Mouse (Mus musculus) ES-Bruce4 (cell line): ENCODE results near the gene Ptpn14.

ENCODE experiments used
- CTCF ChIP-seq: IDR thresholded peaks from one replicate; pipeline ENCODE4 v1.8.1; 2011; ENCODE audit warnings: low read depth, low read length
- EP300 ChIP-seq: IDR thresholded peaks from 2 replicates; pipeline ENCODE4 v1.6.1; 2011; ENCODE audit warnings: low read depth, low read length; ENCODE audit not compliant: insufficient read depth
- POLR2A ChIP-seq: IDR thresholded peaks from one replicate; pipeline ENCODE4 v1.8.1; 2011; ENCODE audit warnings: low read length; ENCODE audit not compliant: insufficient read depth

DNA sequence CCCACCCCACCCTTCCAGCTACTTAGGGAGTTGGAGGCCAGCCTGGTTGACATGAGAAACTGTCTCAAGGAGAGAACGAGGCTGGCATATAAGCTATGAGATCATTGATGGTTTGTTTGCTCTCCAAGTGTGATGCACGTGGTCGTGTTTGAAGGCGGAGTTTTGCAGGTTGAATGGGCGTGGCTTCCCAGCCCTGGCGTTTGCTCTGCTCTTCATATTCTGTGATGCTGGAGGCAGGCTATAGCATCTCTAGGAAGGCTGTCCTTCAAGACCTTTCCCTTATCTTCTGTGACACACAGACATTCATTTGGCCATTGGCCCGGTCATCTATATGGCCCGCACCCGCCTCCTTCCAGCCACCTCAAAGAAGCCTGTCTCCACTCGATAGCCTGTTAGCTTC, 39.1 kb downstream of the Ptpn14 start:
- TF ChIP-seq CTCF (no peak), POLR2A (no peak), EP300 (no peak)
